Mouse (Mus musculus) limb, embryonic 14.5 days (tissue): Measurements from ENCODE around the gene Tmco1. TPM values are rescaled to one million over a fixed set of nuclear protein-coding genes. Genes with fewer than 3 reads are reported as not detected.

Experiments used
- ATAC-seq: fragments of 200-750 bp; cut with Nextera tagmentation; 2 replicates; pipeline ENCODE4 v1.8.0; 2017; ENCODE audit warnings: low read depth, moderate number of reproducible peaks, moderate TSS enrichment; ENCODE audit not compliant: low FRiP score
- DNase-seq: peaks from one replicate; pipeline ENCODE4 v3.0.0-alpha.2; 2015; ENCODE audit warnings: low spot score
- H3K27ac ChIP-seq: fragments of 300-500 bp; sonication (generic); replicated peaks from 2 replicates; pipeline ENCODE4 v1.5.1; 2014; ENCODE audit warnings: low read depth, mild to moderate bottlenecking, low read length, moderate library complexity, mixed read lengths
- H3K27me3 ChIP-seq: fragments of 300-500 bp; sonication (generic); 2 replicates; pipeline ENCODE4 v1.6.1; 2014; ENCODE audit warnings: low read length, mixed read lengths; ENCODE audit not compliant: control insufficient read depth, insufficient read depth
- H3K36me3 ChIP-seq: fragments of 300-500 bp; sonication (generic); 2 replicates; pipeline ENCODE4 v1.6.1; 2014; ENCODE audit warnings: mild to moderate bottlenecking, low read length, moderate library complexity, mixed read lengths; ENCODE audit not compliant: control insufficient read depth, insufficient read depth
- H3K4me1 ChIP-seq: fragments of 300-500 bp; sonication (generic); 2 replicates; pipeline ENCODE4 v1.6.1; 2014; ENCODE audit warnings: antibody characterized with exemption, low read length, mixed read lengths; ENCODE audit not compliant: control insufficient read depth, insufficient read depth
- H3K4me2 ChIP-seq: fragments of 300-500 bp; sonication (generic); replicated peaks from 2 replicates; pipeline ENCODE4 v1.6.1; 2014; ENCODE audit warnings: low read depth, mild to moderate bottlenecking, low read length, moderate library complexity; ENCODE audit not compliant: severe bottlenecking
- H3K4me3 ChIP-seq: fragments of 300-500 bp; sonication (generic); replicated peaks from 2 replicates; pipeline ENCODE4 v1.5.1; 2014; ENCODE audit warnings: low read length
- H3K9ac ChIP-seq: fragments of 300-500 bp; sonication (generic); 2 replicates; pipeline ENCODE4 v1.6.1; 2014; ENCODE audit warnings: mild to moderate bottlenecking, low read depth, low read length, moderate library complexity; ENCODE audit not compliant: severe bottlenecking
- H3K9me3 ChIP-seq: fragments of 300-500 bp; sonication (generic); 2 replicates; pipeline ENCODE4 v1.6.1; 2016; ENCODE audit warnings: low read length; ENCODE audit not compliant: control insufficient read depth
- POLR2A ChIP-seq: fragments of 200-500 bp; IDR thresholded peaks from 2 replicates; pipeline ENCODE4 v1.8.0; 2012; ENCODE audit warnings: inconsistent platforms, mild to moderate bottlenecking, moderate library complexity, borderline replicate concordance; ENCODE audit not compliant: insufficient read depth, insufficient read length; ENCODE audit errors: extremely low read depth
- WGBS: fragments of 180-500 bp; shearing (Covaris S2); extraction: QIAGEN DNeasy Blood & Tissue Kit; methylation state at CpG from one replicate; pipeline ENCODE4 v1.1.7; 2014; 5-methylcytosine and 5-hydroxymethylcytosine counted together
- polyA plus RNA-seq, 2 experiments: library from polyadenylated mRNA; depleted of rRNA in 1 of 2; stranded (reverse) in 1 of 2; unstranded in 1 of 2; fragments of >200 nt; fragmentation: Nextera tagmentation in 1 of 2; extraction: Ambion mirVana in 1 of 2; gene quantifications; 2 replicates each; pipeline versions ENCODE4 v1.2.1 to v1.2.3; 2012 to 2014

Tmco1 gene
- polyA plus RNA-seq, 2 experiments: 73.4 to 86.5 TPM

DNA sequence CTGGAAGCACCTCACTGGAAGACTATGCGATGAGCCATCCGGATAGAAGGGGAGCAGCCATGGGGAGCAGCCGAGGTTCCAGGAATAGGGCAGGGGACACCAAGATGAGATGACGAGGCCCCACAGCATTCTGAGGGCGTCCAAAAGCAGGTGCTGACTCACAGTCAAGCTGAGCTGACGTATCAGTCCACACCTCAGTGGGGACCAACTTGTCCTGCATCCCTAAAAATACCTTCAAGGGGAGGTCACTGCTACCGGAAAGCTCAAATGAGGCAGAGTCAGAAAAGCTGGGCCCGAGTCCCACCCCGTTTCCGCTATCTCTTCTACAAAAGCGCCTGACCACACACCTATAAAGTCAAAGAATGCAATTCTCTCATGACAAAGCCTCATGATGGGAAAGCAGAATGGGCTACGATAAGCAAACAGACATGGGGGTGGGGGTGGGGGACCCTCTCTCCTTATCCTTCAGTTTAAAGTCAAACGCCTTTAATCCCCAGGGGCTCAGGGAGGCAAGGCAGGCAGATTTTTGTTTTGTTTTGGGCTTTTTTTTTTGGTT, 28.9 kb upstream of the Tmco1 start:
- H3K4me1 ChIP-seq: peaks cover 8% of the 10 kb centered on the region; the same call in 1 of the 2 replicates
- H3K4me2 ChIP-seq: no peak overlapping the region
- ATAC-seq (no peak), DNase-seq (no peak)
- no peaks in the 10 kb centered on the region for H3K36me3 ChIP-seq
- TF ChIP-seq POLR2A: no peak
- no peak overlapping the region for H3K4me3 ChIP-seq
- 83% methylated on average over 13 of the region's 13 CpGs for WGBS
- H3K27ac ChIP-seq: no peak overlapping the region
- no peaks in the 10 kb centered on the region for H3K27me3 ChIP-seq
- H3K9ac ChIP-seq: no peak overlapping the region
- H3K9me3 ChIP-seq: no peaks in the 10 kb centered on the region

DNA sequence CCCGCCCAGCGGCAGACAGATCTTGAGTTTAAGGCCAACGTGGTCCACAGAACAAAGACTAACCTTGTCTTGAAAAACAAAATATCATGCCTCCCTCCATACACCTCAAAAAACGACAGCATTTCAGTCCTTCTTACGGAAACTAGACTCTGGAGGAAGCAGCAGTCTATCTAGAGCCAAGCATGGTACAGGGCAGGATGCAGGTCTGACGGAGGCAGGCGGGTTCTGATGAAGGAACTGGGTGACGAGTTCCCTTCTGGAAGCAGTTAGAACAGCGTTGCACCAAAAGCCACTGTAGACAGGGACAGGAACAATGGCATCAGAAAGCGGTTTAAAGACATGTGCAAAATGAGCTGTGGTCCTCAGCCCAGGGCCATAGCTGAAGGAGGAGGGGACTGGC, 28.1 kb upstream of the Tmco1 start:
- TF ChIP-seq POLR2A: no peak
- WGBS: 86% methylated on average over 10 of the region's 10 CpGs
- H3K4me3 ChIP-seq: no peak overlapping the region
- no peaks in the 10 kb centered on the region for H3K27me3 ChIP-seq
- peaks cover 8% of the 10 kb centered on the region; the same call in 1 of the 2 replicates for H3K4me1 ChIP-seq
- H3K4me2 ChIP-seq: no peak overlapping the region
- H3K9me3 ChIP-seq: no peaks in the 10 kb centered on the region
- no peak for ATAC-seq
- H3K36me3 ChIP-seq: no peaks in the 10 kb centered on the region
- H3K27ac ChIP-seq: no peak overlapping the region
- no peak for DNase-seq
- no peak overlapping the region for H3K9ac ChIP-seq

GRCm38 (mm10) chr1:167282112-167282511, 26.1 kb upstream of the Tmco1 start:
- ATAC-seq: no peak
- no peak overlapping the region for H3K9ac ChIP-seq
- H3K36me3 ChIP-seq: no peaks in the 10 kb centered on the region
- DNase-seq: no peak
- no peak overlapping the region for H3K4me3 ChIP-seq
- no peak overlapping the region for H3K4me2 ChIP-seq
- TF ChIP-seq POLR2A: no peak
- peaks cover 12% of the 10 kb centered on the region; the same call in 1 of the 2 replicates for H3K4me1 ChIP-seq
- no peak overlapping the region for H3K27ac ChIP-seq
- WGBS: 73% methylated on average over 3 of the region's 3 CpGs
- H3K27me3 ChIP-seq: no peaks in the 10 kb centered on the region
- no peaks in the 10 kb centered on the region for H3K9me3 ChIP-seq

GRCm38 (mm10) chr1:167282768-167283167, 25.4 kb upstream of the Tmco1 start:
- ATAC-seq: no peak
- TF ChIP-seq POLR2A: no peak
- WGBS: 44% methylated on average over 5 of the region's 5 CpGs
- no peaks in the 10 kb centered on the region for H3K27me3 ChIP-seq
- peak overlapping the region; percentile 84 for H3K9ac ChIP-seq
- H3K4me1 ChIP-seq: peaks cover 12% of the 10 kb centered on the region; the same call in 1 of the 2 replicates
- no peak overlapping the region for H3K27ac ChIP-seq
- H3K36me3 ChIP-seq: no peaks in the 10 kb centered on the region
- H3K4me3 ChIP-seq: peak overlapping the region; percentile 89
- DNase-seq: no peak
- peak overlapping the region; percentile 86 for H3K4me2 ChIP-seq
- H3K9me3 ChIP-seq: no peaks in the 10 kb centered on the region

GRCm38 (mm10) chr1:167283441-167284257, 24.5 kb upstream of the Tmco1 start:
- Histone ChIP-seq H3K36me3 (no peaks in the 10 kb centered on the region), H3K27ac (peak overlapping the region; percentile 90), H3K9ac (peak overlapping the region; percentile 84), H3K27me3 (no peaks in the 10 kb centered on the region), H3K9me3 (no peaks in the 10 kb centered on the region), H3K4me1 (peaks cover 12% of the 10 kb centered on the region; the same call in 1 of the 2 replicates), H3K4me3 (peak overlapping the region; percentile 89), H3K4me2 (peak overlapping the region; percentile 86)
- 0 out of 2 replicates have a peak, but pooled peaks have one; percentile 61 for TF ChIP-seq POLR2A
- peak; percentile 21 for ATAC-seq
- WGBS: under 1% methylated on average over 44 of the region's 44 CpGs
- DNase-seq: peak; percentile 65
